Mouse (Mus musculus): ENCODE results near the gene Dnajc17.

Dnajc17 gene

GRCm38 (mm10) chr2:119208344-119209175, at the start of gene Dnajc17, which contains the start of gene Zfyve19:
TSS of gene Dnajc17 (minus strand) at chr2:119208795.
TSS of gene Zfyve19 (plus strand) at chr2:119208617.
- DNase-seq = peak; percentile 97 to 98

GRCm38 (mm10) chr2:119254976-119255375, 46.4 kb upstream of the Dnajc17 start:
- DNase-seq = no peak

- DNase-seq = peak; percentile 82 to 90
Observed at GRCm38 (mm10) chr2:119250826-119251478, 42.4 kb upstream of the Dnajc17 start.

GRCm38 (mm10) chr2:119250377-119250776, 41.8 kb upstream of the Dnajc17 start:
- DNase-seq = no peak

DNA sequence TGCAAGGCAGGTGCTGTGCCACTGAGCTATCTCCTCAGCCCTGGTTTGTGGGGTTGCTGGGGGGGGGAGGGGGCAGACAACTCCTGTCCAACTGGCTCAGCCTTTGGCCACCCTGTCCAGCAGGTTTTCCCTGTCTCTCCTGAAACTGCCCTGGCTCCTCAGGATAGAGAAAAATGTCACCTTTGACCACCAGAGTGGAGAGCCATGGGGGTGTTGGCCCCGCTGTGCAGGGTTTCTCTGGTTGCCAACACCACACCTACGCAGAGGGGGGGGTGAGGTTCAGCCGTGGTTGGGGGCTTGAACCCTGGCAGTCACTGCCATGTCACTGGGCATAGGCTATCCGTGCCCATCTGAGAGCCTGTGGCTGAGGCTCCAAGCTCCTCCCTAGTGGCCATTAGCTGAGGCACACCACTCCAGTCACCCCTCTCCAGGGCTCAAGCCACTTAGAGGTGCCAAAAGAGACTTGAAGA, 41.0 kb upstream of the Dnajc17 start:
- peak; percentile 39 to 57 for DNase-seq

DNA sequence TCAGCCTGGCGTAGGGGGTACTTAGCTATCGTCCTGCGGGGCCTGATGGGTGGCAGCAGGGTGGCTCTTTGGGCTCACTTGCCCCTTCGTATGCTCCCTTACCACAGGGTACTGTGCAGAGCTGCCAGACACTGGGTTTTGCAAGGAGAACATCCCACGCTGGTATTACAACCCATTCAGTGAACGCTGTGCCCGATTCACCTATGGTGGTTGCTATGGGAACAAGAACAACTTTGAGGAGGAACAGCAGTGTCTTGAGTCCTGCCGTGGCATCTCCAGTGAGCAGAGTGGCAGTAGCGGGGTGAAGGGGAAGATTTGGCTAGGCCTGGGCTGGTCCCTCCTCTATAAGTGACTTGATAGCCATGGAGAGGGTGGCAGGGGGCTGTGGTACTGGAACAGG, 39.3 kb upstream of the Dnajc17 start:
- DNase-seq = no peak

GRCm38 (mm10) chr2:119245246-119245645, 36.7 kb upstream of the Dnajc17 start:
- DNase-seq = no peak

GRCm38 (mm10) chr2:119242548-119242947, 34.0 kb upstream of the Dnajc17 start:
- no peak for DNase-seq

- no peak for DNase-seq
Observed at GRCm38 (mm10) chr2:119240819-119241186, 32.2 kb upstream of the Dnajc17 start.

DNA sequence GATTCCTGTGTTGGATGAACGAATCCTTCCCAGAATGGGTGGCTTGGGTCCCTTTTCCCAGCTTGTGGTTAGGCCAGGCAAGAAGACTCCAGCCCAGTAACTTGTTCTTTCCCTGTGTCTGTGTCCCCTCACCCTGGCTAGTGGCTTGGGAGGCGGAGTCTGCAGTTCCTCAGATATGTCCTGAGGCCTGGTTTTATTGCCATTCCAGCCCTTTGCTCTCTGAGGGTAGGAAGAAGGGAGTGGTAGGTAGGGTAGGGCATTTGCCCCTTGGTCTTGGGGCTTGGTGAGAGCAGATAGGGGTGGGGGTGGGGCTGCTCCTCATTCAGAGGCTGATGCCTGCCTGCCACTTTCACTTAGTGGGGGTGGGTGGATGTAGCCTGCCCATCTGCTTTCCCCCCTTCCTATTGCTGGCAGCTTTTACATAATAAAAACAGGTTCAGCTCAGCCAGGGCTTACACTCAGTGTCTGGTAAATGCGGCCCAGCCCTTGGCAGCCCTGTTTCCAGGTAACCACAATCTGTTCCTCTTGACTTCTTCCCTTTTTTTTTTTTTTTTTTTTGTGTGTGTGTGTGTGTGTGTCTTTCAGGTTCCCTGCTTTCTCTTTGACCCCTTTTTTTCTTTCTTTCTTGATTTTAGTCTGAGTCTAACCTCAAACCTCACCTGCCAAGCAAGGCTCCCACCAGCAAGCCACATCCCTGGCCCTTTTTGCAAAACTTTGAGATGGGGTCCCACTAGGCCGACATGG, 31.7 kb upstream of the Dnajc17 start:
- DNase-seq = no peak

DNA sequence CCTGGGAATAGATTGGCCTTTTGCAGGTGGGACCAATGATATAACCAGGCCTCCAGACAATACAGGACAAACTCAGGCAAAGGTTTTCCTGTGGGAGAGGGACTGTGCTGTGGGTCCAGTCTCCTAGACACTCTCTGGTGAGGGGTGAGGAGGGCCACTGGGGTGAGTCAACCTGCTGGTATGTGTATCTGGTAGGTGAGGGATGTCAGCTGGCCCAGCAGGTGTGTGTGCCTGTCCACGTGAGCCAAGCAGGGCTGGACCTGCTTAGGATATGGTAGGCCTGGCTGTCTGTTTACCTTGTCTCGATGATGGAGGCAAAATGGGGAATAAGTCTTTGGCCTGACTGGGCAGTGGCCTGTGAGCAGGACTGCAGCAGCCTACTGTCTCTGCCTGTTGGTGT, 30.1 kb upstream of the Dnajc17 start:
- DNase-seq = peak; percentile 14 to 43

DNA sequence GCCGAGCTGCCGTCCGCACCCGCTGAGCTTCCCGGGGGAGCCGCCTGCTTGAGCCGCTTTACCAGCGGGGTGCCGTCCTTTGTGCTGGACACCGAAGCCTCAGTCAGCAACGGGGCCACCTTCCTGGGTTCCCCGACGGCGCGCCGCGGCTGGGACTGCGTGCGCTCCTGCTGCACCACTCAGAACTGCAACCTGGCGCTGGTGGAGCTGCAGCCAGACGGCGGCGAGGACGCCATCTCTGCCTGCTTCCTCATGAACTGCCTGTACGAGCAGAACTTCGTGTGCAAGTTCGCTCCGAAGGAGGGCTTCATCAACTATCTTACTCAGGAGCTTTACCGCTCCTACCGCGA, 29.3 kb upstream of the Dnajc17 start:
- DNase-seq = no peak

- peak; percentile 72 to 83 for DNase-seq
Observed at GRCm38 (mm10) chr2:119237210-119237870, 28.7 kb upstream of the Dnajc17 start, which contains the start of gene Spint1. TSS of gene Spint1 (plus strand) at chr2:119237362.

- DNase-seq = no peak
Observed at GRCm38 (mm10) chr2:119236682-119237209, 28.2 kb upstream of the Dnajc17 start.

GRCm38 (mm10) chr2:119229775-119230704, 21.4 kb upstream of the Dnajc17 start, which contains the start of gene Ppp1r14d:
TSS of gene Ppp1r14d (minus strand) at chr2:119229906.
- no peak for DNase-seq

DNA sequence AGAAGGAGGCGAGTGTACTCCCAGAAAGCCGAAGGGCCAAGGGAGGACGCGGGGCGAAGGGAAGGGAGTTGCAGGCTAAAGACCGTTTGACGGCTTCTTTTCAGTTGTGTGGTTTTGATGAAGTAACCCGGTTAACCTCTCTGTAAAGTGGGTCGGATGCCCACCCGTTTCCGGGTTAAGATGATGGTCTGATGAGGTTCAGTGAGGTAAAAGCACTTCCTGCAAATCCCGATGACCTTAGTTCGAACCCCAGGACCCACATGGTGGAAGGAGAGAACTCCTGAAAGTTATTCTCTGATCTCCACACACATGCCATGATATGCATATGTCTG, 547 bp upstream of the Dnajc17 start:
- no peak for DNase-seq

DNA sequence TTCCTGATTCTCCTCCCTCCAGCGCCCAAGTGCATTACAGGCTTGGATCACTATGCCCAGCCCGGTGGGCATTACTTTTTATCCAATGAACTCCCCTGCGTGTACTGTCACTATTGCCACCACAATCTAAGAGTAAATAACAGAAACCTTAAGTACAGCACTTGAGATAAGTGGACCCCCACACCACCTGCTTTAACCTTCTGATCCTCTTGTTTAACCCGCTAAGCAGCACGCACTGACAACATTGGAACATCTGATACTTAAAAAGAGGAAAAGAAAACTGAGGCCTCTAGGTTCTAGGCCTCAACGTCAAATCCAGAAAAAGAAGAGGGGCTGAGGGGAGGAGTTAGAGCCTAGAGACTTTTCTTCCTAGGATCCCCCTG, 643 bp downstream of the Dnajc17 start:
- peak in 1 of 2 experiments; percentile 10 for DNase-seq

- DNase-seq = no peak
Observed at GRCm38 (mm10) chr2:119203871-119204460, 4.6 kb downstream of the Dnajc17 start.

DNA sequence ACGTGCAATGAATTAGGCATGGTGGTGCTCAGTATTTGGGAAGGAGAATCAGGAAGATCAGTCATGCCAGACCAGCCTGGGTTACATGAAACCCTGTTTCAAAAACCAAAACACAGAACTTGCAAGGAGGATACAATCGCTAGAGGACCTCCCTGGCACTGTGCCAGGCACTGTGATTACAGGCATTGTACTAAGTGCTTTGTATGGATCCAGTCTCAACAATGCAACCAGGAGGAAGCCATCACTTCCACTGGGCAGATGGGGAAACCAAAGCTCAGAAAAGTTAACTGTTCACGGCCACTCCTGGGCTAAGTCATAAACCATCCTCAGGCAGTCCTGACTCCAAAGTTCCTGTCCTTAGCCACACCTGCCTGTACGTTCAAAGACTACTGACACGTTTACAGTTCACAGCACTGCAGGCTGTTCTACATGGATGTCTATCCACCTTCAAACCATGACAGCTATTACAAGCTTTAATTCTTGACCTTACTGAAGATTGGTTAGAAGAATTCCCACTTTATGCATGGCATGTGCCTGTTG, 5.6 kb downstream of the Dnajc17 start:
- DNase-seq = peak; percentile 70 to 74

DNA sequence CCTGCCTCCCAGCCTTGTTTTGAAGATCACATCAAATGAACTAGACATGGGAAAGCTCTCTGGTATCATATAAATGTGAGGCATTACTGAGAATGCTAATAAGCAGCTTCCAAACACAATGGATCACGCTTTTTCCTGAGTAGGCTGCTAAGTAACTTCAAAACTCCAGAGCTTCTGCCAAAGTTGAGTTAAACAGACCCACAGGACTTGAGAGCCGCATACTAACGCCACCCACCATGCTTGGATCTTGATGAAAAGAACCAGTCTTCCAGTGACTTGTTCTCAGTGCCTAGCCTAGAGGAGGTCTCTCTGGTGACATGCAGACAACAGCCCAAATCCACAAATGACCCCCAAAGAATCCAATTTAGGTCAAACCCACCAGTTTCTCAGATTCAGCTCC, 9.7 kb downstream of the Dnajc17 start:
- DNase-seq = no peak

DNA sequence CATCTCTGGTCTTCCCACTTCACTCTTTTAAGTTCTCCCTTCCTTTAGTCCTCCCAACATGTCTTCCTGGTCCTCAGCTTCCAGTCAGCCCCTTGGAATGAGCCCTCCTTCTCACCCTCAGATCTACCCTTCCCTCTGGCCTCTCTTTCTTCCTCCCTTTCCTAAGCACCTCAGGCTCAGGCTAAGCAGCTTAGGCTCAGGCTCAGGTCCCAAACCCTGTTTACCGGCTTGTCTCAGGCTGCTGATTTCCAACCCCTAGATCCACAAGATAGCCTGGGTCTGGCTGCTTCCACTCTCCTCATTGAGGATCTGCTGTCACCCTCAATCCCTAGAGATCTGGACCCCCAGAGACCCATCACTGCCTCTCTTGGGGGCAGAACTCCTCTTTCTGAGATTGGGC, 10.5 kb downstream of the Dnajc17 start:
- DNase-seq = no peak
